Mouse (Mus musculus) cerebellum, adult 2 months (tissue): Measurements from ENCODE around the gene Stum.

ENCODE experiments used
- CTCF ChIP-seq: fragments of 200-500 bp; IDR thresholded peaks from 2 replicates; pipeline ENCODE4 v1.5.1; 2011; ENCODE audit warnings: low read depth, mild to moderate bottlenecking, control low read depth, low read length, moderate library complexity, borderline replicate concordance; ENCODE audit not compliant: insufficient read depth
- POLR2A ChIP-seq: fragments of 200-500 bp; IDR thresholded peaks from 2 replicates; pipeline ENCODE4 v1.6.1; 2011; ENCODE audit warnings: low read length, control low read depth, borderline replicate concordance; ENCODE audit not compliant: insufficient read depth

GRCm38 (mm10) chr1:180403694-180404606 is 79.4 kb downstream of the Stum start:
- TF ChIP-seq CTCF (no peak), POLR2A (no peak)
